Mouse (Mus musculus): ENCODE data around the gene Cux1.

Cux1 gene

GRCm38 (mm10) chr5:136469301-136469700 lies 98.0 kb downstream of the Cux1 start:
- DNase-seq = no peak

- DNase-seq = peak; percentile 64 to 78
Observed at GRCm38 (mm10) chr5:136467360-136467999, 99.8 kb downstream of the Cux1 start.

- DNase-seq = peak; percentile 47 to 64
Observed at GRCm38 (mm10) chr5:136465770-136466406, 101.4 kb downstream of the Cux1 start.

- DNase-seq = no peak
Observed at GRCm38 (mm10) chr5:136465366-136465765, 101.9 kb downstream of the Cux1 start.

GRCm38 (mm10) chr5:136464849-136465248 lies 102.4 kb downstream of the Cux1 start:
- DNase-seq = no peak

GRCm38 (mm10) chr5:136464128-136464527 lies 103.2 kb downstream of the Cux1 start:
- DNase-seq = no peak

- DNase-seq = no peak
Observed at GRCm38 (mm10) chr5:136462613-136463012, 104.7 kb downstream of the Cux1 start.

GRCm38 (mm10) chr5:136459901-136460300 lies 107.4 kb downstream of the Cux1 start:
- DNase-seq = no peak

GRCm38 (mm10) chr5:136458893-136459499 lies 108.3 kb downstream of the Cux1 start:
- DNase-seq = no peak

- DNase-seq = peak; percentile 52 to 60
Observed at GRCm38 (mm10) chr5:136458102-136458863, 109.0 kb downstream of the Cux1 start.

- no peak for DNase-seq
Observed at GRCm38 (mm10) chr5:136456395-136456794, 110.9 kb downstream of the Cux1 start.

GRCm38 (mm10) chr5:136452681-136453080 lies 114.6 kb downstream of the Cux1 start:
- DNase-seq = no peak

- no peak for DNase-seq
Observed at GRCm38 (mm10) chr5:136449801-136450200, 117.5 kb downstream of the Cux1 start.

- peak; percentile 85 to 88 for DNase-seq
Observed at GRCm38 (mm10) chr5:136445967-136446366, 121.3 kb downstream of the Cux1 start.

- DNase-seq = no peak
Observed at GRCm38 (mm10) chr5:136442238-136443187, 124.8 kb downstream of the Cux1 start.

- no peak for DNase-seq
Observed at GRCm38 (mm10) chr5:136429647-136430046, 137.6 kb downstream of the Cux1 start.

GRCm38 (mm10) chr5:136428498-136429060 lies 138.7 kb downstream of the Cux1 start:
- DNase-seq = no peak

GRCm38 (mm10) chr5:136427772-136428497 lies 139.4 kb downstream of the Cux1 start:
- peak in 1 of 2 experiments; percentile 35 for DNase-seq

- DNase-seq = peak in 1 of 2 experiments; percentile 22
Observed at GRCm38 (mm10) chr5:136427121-136427771, 140.0 kb downstream of the Cux1 start.

GRCm38 (mm10) chr5:136422948-136423347 lies 144.3 kb downstream of the Cux1 start:
- DNase-seq = no peak
